Mouse (Mus musculus): Measurements from ENCODE around the gene Ccdc89. TPM values are rescaled to one million over a fixed set of nuclear protein-coding genes. Genes with fewer than 3 reads are reported as not detected.

The Ccdc89 gene
- 0.54 and 1.1 TPM in 2 replicates for polyA plus RNA-seq (2015; fragmentation: Nextera tagmentation; extraction: Ambion mirVana)

DNA sequence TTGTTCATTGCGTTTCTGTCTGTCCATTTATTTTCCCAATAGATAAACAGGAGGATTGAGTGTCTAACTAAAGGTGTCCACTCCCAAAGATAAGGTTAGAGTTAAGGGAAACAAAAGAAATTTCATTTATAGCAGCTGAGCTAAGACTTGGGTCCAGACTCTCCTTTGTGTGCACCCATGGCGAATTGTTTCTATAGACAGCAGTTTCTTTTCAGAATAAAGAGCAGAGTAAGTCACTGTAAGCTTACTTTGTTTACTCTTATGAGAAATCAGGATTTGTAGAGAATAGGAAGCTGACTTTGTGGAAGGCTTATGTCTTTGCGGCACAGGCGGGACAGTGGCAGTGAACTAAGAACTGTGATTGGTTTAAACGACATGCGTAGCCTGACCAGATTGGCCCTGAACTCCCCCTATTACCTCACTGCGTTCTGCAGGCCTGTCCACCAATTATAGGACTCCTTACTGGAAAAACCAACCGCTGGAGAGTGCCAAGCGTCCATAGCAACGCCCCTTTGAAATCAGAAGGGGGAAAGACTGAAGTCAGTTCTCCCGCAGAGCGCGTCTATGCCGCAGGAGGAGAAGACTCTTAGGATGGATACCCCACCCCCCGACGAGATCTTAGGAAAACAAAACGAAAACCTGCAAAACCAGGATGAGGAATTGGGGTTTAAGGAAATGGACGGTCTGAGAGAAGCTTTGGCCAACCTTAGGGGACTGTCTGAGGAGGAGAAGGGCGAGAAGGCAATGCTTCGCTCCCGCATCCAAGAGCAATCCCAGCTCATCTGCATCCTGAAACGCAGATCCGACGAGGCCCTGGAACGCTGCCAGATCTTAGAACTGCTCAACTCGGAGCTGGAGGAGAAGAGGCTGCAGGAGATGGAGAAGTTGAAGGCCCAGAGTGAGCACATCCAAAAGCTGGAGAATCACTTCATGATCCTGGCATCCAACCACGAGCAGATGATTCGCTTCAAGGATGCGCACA, at the start of gene Ccdc89:
Gene Ccdc89 (plus strand): TSS at position 558 of the 982 bp plus-strand sequence.
- ATAC-seq: peak; percentile 100
- H3K4me2 ChIP-seq (ENCODE audit: low read depth, low read length): peak within 1 kb of the TSS; percentile 79
- no peaks in the 10 kb centered on the region for H3K27me3 ChIP-seq (replicated peaks; ENCODE audit: control insufficient read depth, insufficient read depth, low read length)
- H3K27ac ChIP-seq (ENCODE audit: low read length): no peak within 1 kb of the TSS
- H3K9me3 ChIP-seq (ENCODE audit: control insufficient read depth, low read length): no peaks in the 10 kb centered on the region
- WGBS: 15% methylated on average over 29 of the region's 29 CpGs
- H3K9ac ChIP-seq (ENCODE audit: low read depth, low read length): peak within 1 kb of the TSS; percentile 54
- H3K36me3 ChIP-seq (ENCODE audit: control insufficient read depth, insufficient read depth, low read length): no peaks in the 10 kb centered on the region
- H3K4me3 ChIP-seq (ENCODE audit: low read length): peak within 1 kb of the TSS; percentile 49
- H3K4me1 ChIP-seq (ENCODE audit: control insufficient read depth, insufficient read depth, low read length): peaks cover 9% of the 10 kb centered on the region

DNA sequence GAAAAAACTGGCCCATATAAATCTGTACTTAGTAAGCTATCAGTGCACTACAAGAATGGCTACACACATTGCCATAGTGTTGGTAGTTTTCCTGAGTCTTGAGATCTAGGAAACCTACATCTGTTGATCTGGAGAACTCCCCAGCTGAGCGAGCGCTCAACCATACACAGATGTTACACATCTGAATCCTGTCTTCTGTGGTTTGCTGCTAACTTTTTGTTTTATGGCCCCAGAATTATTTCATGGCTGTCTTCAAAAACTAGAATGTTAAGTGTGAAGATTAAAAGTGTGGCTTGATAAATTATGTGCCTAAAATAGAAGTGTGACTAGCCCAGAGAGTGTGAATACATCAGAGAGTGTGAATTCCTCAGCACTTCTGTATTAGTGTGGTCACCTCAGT, 42.0 kb upstream of the Ccdc89 start:
- Histone ChIP-seq H3K9me3 (ENCODE audit: control insufficient read depth, low read length) (no peaks in the 10 kb centered on the region), H3K4me1 (ENCODE audit: control insufficient read depth, insufficient read depth, low read length) (no peaks in the 10 kb centered on the region), H3K27me3 (replicated peaks; ENCODE audit: control insufficient read depth, insufficient read depth, low read length) (no peaks in the 10 kb centered on the region), H3K9ac (ENCODE audit: low read depth, low read length) (no peak overlapping the region), H3K4me2 (ENCODE audit: low read depth, low read length) (no peak overlapping the region), H3K4me3 (ENCODE audit: low read length) (no peak overlapping the region), H3K27ac (ENCODE audit: low read length) (no peak overlapping the region), H3K36me3 (ENCODE audit: control insufficient read depth, insufficient read depth, low read length) (no peaks in the 10 kb centered on the region)
- WGBS: 75% methylated on average over 2 of the region's 2 CpGs
- no peak for ATAC-seq

DNA sequence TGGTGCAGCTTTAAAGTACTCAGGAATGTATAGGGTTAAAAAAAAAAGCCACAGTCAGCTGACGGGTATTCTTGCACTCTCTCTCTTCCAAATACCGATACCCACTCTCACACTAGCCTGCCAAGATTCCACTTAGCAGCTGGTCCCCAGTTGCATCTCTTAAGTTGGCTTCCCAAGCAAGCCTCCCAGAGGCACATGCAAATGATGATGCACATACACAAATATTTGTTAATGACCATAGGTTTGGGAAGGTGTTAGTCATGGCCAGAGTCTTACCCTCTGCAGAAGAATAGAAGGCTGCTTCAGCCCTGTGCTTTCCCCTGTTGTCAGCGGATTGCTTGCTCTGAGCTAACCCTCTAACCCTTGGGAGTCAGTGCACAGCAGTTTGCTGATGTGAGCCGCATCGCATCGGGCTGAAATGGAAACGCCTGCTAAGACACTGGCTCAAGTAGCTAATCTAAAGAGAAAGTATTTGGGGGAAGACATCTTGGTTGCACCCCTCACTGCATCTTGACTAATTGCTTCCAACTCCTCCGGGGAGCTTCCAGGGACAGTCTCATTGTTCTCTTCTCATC, 39.4 kb upstream of the Ccdc89 start:
- no peaks in the 10 kb centered on the region for H3K9me3 ChIP-seq (ENCODE audit: control insufficient read depth, low read length)
- ATAC-seq: no peak
- H3K4me2 ChIP-seq (ENCODE audit: low read depth, low read length): no peak overlapping the region
- no peaks in the 10 kb centered on the region for H3K4me1 ChIP-seq (ENCODE audit: control insufficient read depth, insufficient read depth, low read length)
- WGBS: 8% methylated on average over 8 of the region's 8 CpGs
- H3K9ac ChIP-seq (ENCODE audit: low read depth, low read length): no peak overlapping the region
- H3K4me3 ChIP-seq (ENCODE audit: low read length): no peak overlapping the region
- no peaks in the 10 kb centered on the region for H3K27me3 ChIP-seq (replicated peaks; ENCODE audit: control insufficient read depth, insufficient read depth, low read length)
- H3K36me3 ChIP-seq (ENCODE audit: control insufficient read depth, insufficient read depth, low read length): no peaks in the 10 kb centered on the region
- no peak overlapping the region for H3K27ac ChIP-seq (ENCODE audit: low read length)

GRCm38 (mm10) chr7:90389765-90390164, 36.6 kb upstream of the Ccdc89 start:
- no peak for ATAC-seq
- no peak overlapping the region for H3K27ac ChIP-seq (ENCODE audit: low read length)
- no peaks in the 10 kb centered on the region for H3K9me3 ChIP-seq (ENCODE audit: control insufficient read depth, low read length)
- 46% methylated on average over 3 of the region's 3 CpGs for WGBS
- no peaks in the 10 kb centered on the region for H3K36me3 ChIP-seq (ENCODE audit: control insufficient read depth, insufficient read depth, low read length)
- H3K27me3 ChIP-seq (replicated peaks; ENCODE audit: control insufficient read depth, insufficient read depth, low read length): no peaks in the 10 kb centered on the region
- no peak overlapping the region for H3K4me3 ChIP-seq (ENCODE audit: low read length)
- H3K9ac ChIP-seq (ENCODE audit: low read depth, low read length): no peak overlapping the region
- H3K4me2 ChIP-seq (ENCODE audit: low read depth, low read length): no peak overlapping the region
- H3K4me1 ChIP-seq (ENCODE audit: control insufficient read depth, insufficient read depth, low read length): no peaks in the 10 kb centered on the region

DNA sequence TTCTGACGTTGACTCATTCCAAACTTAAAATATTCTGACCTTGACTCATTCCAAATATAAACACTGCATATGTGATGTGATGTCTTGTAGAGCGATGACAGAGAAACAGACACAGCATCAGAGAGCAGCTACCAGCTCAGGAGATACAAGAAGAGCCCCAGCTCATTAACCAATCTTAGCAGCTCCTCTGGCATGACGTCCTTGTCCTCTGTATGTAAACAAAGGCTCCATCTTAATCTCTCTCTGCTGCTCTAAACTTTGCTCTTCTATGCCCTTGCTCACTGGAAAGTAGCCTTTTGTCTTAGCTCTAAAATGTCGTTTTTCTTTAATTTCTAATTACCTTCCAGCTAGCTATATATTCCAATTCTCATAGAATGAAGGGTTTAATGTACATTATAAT, 31.3 kb upstream of the Ccdc89 start:
- no peak for ATAC-seq
- no peak overlapping the region for H3K4me3 ChIP-seq (ENCODE audit: low read length)
- H3K27ac ChIP-seq (ENCODE audit: low read length): no peak overlapping the region
- H3K36me3 ChIP-seq (ENCODE audit: control insufficient read depth, insufficient read depth, low read length): no peaks in the 10 kb centered on the region
- H3K9ac ChIP-seq (ENCODE audit: low read depth, low read length): no peak overlapping the region
- H3K9me3 ChIP-seq (ENCODE audit: control insufficient read depth, low read length): no peaks in the 10 kb centered on the region
- H3K4me2 ChIP-seq (ENCODE audit: low read depth, low read length): no peak overlapping the region
- no peaks in the 10 kb centered on the region for H3K27me3 ChIP-seq (replicated peaks; ENCODE audit: control insufficient read depth, insufficient read depth, low read length)
- H3K4me1 ChIP-seq (ENCODE audit: control insufficient read depth, insufficient read depth, low read length): no peaks in the 10 kb centered on the region
- 37% methylated on average over 4 of the region's 4 CpGs for WGBS

DNA sequence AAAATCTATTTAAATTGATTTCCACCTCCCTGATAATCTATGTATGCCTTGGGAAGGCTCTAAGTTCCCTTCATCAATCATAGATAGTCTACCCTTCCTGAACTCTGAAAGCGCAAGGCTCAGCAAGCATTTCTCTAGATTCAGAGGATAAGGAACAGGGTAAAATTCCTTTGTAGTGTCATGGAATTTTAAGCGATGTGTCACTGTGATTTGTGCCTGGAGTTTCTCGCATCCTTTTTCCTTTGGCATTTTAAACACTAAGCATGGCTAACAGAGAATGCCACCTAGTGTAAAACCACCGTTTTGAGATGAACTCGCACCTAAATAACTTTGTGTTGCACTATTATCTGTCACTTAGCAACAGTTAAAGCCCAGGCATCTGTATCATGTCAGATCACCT, 30.4 kb upstream of the Ccdc89 start:
- Histone ChIP-seq H3K4me2 (ENCODE audit: low read depth, low read length) (no peak overlapping the region), H3K4me3 (ENCODE audit: low read length) (no peak overlapping the region), H3K9me3 (ENCODE audit: control insufficient read depth, low read length) (no peaks in the 10 kb centered on the region), H3K36me3 (ENCODE audit: control insufficient read depth, insufficient read depth, low read length) (no peaks in the 10 kb centered on the region), H3K27ac (ENCODE audit: low read length) (no peak overlapping the region), H3K4me1 (ENCODE audit: control insufficient read depth, insufficient read depth, low read length) (no peaks in the 10 kb centered on the region), H3K27me3 (replicated peaks; ENCODE audit: control insufficient read depth, insufficient read depth, low read length) (no peaks in the 10 kb centered on the region), H3K9ac (ENCODE audit: low read depth, low read length) (no peak overlapping the region)
- no peak for ATAC-seq
- 46% methylated on average over 5 of the region's 5 CpGs for WGBS

DNA sequence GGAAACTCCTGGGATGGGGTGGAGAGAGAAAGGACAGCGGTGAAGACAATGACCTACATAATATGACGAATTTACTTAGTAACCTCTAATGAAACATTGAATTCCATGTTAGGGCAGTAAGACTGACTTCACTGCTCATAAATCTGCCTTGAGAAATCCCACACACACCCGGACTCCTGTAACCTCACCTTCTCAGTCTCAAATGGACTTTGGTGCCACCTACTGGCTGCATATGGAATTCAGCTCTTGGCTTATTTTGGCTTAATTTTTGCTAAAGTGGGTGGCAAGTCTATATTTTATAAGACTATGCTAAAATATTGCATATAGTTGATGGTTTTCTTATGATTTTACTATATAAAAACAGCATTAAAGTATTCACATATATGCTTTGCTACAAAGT, 16.4 kb upstream of the Ccdc89 start:
- ATAC-seq: no peak
- Histone ChIP-seq H3K9me3 (ENCODE audit: control insufficient read depth, low read length) (no peaks in the 10 kb centered on the region), H3K27ac (ENCODE audit: low read length) (no peak overlapping the region), H3K27me3 (replicated peaks; ENCODE audit: control insufficient read depth, insufficient read depth, low read length) (no peaks in the 10 kb centered on the region), H3K4me2 (ENCODE audit: low read depth, low read length) (no peak overlapping the region), H3K4me3 (ENCODE audit: low read length) (no peak overlapping the region), H3K4me1 (ENCODE audit: control insufficient read depth, insufficient read depth, low read length) (no peaks in the 10 kb centered on the region), H3K36me3 (ENCODE audit: control insufficient read depth, insufficient read depth, low read length) (no peaks in the 10 kb centered on the region), H3K9ac (ENCODE audit: low read depth, low read length) (no peak overlapping the region)
- WGBS: 43% methylated on average over 3 of the region's 3 CpGs

GRCm38 (mm10) chr7:90427006-90427405, 629 bp downstream of the Ccdc89 start:
- peak overlapping the region; percentile 54 for H3K9ac ChIP-seq (ENCODE audit: low read depth, low read length)
- H3K4me3 ChIP-seq (ENCODE audit: low read length): peak overlapping the region; percentile 49
- H3K27ac ChIP-seq (ENCODE audit: low read length): no peak overlapping the region
- no peaks in the 10 kb centered on the region for H3K27me3 ChIP-seq (replicated peaks; ENCODE audit: control insufficient read depth, insufficient read depth, low read length)
- ATAC-seq: no peak
- H3K9me3 ChIP-seq (ENCODE audit: control insufficient read depth, low read length): no peaks in the 10 kb centered on the region
- peak overlapping the region; percentile 79 for H3K4me2 ChIP-seq (ENCODE audit: low read depth, low read length)
- 52% methylated on average over 9 of the region's 9 CpGs for WGBS
- no peaks in the 10 kb centered on the region for H3K36me3 ChIP-seq (ENCODE audit: control insufficient read depth, insufficient read depth, low read length)
- peaks cover 9% of the 10 kb centered on the region for H3K4me1 ChIP-seq (ENCODE audit: control insufficient read depth, insufficient read depth, low read length)

DNA sequence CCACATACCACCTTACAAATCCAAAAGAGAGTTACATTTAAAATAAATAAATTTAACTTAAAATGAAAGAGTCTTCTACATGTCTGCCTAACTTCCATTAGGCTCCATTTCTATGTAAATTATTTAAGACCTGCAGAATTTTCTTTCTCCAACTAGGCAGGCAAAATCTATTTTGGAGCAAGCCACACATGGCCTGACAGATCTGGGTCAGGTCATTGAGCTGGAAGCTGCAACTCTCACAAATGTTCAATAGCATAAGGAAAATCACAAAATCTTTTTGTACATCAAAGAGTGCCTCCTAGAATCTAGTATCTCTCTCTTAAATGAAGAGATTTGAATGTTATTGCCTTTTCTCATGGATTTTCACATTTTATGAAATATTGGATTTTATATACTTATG, 5.8 kb downstream of the Ccdc89 start:
- Histone ChIP-seq H3K27ac (ENCODE audit: low read length) (no peak overlapping the region), H3K27me3 (replicated peaks; ENCODE audit: control insufficient read depth, insufficient read depth, low read length) (no peaks in the 10 kb centered on the region), H3K36me3 (ENCODE audit: control insufficient read depth, insufficient read depth, low read length) (no peaks in the 10 kb centered on the region), H3K9ac (ENCODE audit: low read depth, low read length) (no peak overlapping the region), H3K4me3 (ENCODE audit: low read length) (no peak overlapping the region), H3K4me2 (ENCODE audit: low read depth, low read length) (no peak overlapping the region), H3K9me3 (ENCODE audit: control insufficient read depth, low read length) (no peaks in the 10 kb centered on the region), H3K4me1 (ENCODE audit: control insufficient read depth, insufficient read depth, low read length) (no peaks in the 10 kb centered on the region)
- no peak for ATAC-seq
